Mouse (Mus musculus) kidney, adult 18-20 months (tissue): ENCODE data around the gene Tet2.

Experiments
- DNase-seq: peaks from one replicate; pipeline ENCODE4 v3.0.0; 2021

Gene Tet2

DNA sequence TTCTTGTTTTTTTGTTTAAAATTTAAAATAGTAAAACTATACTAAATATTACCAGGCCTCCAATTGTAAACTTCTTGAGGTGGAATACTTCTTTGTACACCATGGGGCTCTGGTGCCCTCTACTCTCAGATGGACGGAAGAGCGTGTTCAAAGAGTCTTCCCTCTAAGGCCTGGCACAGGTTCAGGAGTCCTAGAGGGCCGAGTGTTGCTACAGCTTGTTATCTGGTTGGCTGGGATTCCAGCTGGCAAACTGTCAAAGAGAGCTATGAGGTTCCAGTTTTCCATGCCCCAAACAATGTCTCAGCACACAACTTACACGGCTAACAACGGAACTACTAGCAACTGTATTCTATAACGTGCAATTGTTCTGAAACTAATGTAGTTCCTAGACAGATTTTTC lies 28.8 kb downstream of the Tet2 start:
- DNase-seq, result peak; percentile 51

DNA sequence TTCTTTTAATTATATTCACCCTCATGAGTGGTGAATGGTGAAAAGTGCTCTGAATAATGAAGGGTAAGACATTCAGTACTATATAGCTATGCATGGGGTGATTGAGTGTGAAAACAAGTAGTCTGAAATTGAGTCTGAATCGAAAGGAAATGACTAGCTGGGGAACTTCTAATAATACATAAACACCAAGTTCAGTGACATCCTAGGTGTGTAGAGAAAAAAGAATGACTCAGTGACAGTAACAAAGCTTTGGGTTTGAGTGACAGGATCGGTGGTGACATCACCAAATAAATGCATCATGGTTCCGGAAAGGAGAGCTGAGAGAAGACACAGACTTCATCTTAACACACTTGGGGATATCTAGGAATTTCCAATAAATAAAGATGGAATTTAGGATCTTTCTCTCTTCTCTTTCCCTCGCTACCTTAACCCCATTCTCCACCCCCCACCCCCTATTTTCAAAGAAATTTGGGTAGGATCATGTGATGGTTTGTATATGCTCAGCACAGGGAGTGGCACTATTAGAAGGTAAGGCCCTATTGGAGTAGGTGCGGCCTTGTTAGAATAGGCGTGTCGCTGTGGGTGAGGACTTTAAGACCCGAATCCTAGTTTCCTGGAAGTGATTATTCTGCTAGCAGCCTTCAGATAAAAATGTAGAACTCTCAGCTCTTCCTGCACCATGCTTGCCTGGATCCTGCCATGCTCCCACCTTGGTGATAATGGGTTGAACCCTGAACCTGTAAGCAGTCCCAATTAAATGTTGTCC lies 29.6 kb downstream of the Tet2 start:
- no peak for DNase-seq

DNA sequence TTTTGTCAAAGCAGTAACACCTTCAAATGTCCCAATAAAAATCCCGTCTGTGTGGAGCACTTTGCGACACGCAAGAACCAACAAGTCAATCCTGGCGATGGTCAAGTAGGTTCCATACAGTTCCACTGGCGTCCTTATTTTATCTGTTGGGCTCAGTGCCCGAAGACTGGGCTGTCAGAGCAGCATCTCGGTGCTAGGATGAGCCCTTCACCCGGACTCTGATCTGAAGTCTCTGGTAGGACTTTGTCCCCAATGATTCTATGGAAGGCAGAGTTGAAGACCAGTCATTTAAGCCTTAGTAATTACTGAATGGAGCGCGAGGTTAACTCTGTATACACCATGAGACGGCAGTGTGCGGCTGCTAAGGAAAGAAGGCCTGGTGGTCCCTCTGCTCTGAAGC lies 30.6 kb downstream of the Tet2 start:
- no peak for DNase-seq

DNA sequence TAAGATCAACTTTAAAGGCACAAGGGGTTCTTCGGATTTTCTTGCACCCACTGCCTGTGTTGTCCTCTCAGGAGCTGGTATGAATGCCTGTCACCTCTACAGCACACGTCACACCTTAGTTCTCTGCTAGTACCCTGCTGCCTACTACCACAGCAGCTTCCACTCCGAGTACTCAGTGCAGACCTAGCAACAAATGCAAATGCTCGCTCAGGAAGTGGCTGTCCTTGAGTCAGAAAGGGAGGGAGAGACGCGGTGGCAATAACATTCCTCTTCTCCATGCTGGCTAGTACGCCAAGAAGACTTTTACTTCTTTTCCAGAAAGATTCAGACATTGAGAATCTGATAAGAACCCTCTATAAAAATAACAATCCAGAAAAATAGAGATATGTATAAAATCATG lies 31.5 kb downstream of the Tet2 start:
- DNase-seq, result no peak

DNA sequence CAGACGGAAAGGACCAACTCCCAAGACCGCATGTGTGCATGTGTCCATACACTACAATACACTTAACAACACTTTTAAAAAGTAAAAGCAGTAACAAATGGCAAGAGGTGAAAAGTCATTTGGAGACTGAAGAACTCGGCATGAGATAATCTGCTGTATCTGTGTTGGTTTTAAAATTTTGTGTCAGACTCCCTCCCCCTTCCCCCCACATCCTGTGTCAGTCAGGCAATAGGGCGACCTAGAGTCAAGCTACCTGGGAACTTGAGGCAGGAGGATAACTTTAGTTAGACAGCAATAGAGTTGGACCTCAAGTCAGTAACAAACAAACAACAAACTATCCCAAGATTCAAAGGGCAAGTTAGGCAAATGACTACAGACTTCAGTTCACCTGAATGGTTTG lies 34.6 kb downstream of the Tet2 start:
- no peak for DNase-seq

DNA sequence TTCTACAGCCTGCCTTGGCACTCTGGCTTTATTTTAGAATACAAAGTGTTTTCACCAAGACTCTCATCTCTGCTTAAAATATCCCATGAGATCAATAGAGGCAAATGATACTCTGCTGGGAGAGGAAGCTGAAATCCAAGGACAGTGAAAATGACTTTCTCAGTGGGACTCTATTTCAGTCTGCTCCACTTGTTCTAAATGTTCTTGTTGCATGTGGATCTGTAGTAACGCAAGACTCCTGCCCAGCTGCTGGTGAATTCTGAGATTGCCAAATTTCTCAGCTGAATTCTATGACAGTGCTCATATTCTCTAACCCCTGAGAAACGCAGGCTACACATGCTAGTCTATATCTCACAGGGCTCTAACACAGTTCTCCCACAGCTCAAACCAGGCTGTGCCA lies 35.1 kb downstream of the Tet2 start:
- DNase-seq, result no peak

DNA sequence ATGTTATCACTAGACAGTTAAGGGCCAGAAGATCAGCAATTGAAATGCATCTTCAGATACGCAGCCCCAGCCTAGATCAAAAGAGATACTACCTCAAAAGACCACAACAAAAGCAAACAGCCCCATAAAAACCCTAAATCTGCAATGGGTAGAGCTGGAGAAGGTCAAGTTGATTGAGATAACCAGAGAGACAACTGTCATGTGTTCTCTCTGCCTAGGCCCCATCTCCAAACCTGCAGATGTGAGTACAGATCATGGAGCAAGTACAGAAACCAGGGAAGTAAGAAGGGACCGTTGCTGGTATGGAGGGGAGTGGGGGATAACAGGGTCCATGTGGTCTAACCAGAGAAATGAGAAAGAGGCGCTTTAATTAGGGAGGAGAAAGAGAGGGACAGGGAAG lies 36.1 kb downstream of the Tet2 start:
- DNase-seq, result no peak

DNA sequence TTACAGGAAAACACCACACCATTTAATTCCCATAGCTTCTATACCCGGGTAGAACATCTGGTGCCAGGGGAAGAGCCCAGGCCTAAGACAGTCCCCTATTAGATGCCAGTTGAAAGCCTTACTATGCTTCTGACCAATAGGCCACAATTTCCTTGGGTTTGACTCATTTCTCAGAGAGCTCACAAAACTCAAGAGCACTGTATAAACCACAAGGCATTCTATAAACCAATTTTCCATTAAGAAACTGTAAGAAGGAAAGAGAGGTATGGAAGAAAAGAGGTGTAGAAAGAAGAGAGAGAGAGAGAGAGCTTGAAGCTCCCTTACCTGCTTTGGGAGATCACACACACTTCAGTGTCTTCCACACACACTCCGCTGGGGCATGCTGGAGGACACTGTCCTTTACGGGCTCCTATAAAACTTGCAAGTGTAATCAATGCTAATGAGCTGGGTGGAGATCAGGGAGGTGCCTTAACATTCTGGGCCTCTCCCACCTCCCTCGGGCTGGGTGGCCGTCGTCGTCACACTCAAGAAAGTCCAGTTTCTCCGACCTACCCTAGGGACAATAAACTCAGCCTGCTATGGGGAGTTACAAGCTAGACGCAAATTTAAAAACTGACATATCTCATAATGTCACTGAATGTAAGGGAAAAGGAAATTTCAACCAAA lies 38.5 kb downstream of the Tet2 start:
- no peak for DNase-seq

DNA sequence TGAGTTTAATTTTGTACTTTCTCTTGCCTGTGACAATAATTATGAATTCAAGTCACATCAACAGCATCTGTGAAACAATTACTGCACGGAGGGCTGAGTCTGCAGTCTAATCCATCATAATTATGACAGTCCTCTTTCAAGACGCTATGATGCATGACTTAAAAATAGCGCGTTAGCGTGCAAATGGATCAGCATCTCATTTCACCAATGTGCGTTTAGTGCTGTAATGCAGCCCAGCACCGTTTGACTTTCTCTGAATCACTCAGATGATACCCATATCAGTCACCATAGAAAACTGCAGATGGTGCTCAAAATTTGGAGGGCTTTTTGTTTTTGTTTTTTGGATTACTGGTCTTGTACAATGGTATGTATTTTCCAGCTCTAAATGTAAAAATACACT lies 48.0 kb downstream of the Tet2 start:
- no peak for DNase-seq

DNA sequence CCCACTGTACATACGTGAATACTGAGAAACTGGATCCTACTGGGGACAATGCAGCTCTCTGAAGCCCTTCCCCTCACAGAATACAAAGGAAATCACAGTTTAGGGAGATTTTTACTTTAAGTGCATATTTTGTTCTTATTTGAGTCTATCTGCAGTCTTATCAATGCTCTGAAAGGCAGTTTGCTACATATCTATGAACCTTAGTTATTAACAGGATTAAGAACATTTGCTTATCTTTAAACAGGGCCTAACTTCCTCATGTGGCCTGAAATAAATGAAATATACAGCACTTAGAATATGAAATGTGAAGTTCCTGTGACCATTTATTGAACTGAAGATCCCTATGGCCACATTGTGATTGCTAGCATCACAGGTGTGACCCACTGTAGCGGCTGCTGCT lies 53.6 kb downstream of the Tet2 start:
- DNase-seq, result no peak

DNA sequence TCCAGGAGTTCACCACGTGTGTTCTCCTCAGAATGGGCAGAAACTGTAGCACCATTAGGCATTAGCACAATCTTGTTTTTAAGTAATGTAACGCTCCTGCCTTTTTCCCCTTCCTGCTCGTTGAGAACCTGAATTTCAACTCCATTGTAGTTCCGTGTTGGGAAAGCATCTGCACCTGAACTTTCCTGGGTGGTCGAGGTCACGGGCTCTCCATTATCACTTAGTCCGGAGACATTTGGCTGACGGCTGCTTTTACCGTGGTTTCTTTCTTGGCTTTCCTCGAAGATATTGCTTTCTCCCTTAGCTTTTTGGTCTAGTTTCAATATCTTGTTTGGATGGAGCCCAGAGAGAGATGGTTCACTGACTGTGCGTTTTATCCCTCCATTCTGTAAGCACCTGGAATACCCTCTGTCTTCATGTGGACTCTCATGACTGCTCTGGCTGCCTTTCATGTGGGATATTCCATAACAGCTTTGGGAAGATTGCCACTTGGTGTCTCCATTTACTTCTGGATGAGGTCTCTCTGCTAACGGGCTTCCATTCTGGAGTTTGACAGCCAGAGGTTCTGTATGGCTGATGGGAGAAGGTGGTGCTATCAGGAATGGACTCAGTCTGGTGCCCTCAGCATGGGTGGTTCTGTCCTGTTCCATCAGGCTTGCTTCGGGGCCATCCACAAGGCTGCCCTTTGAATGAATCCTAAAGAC lies 56.8 kb downstream of the Tet2 start:
- no peak for DNase-seq

DNA sequence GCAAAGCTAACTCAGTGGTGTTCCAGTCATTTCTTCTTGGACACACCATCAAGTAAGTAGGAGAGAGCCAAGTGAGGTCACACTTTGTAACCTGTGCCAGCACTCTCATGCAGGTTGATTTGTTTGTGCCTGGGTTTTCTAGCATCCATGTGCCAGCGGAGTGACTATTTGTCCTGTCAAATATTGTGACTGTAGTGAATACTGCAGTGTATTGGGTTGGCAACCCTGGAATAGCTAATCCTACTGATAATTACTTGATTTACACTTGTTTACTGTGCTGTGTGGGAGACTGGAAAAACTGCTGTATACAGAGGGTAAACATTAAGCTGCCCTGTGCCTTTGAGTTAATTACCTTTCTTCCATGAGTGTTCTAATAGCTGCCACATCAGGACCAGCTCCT lies 62.1 kb downstream of the Tet2 start:
- DNase-seq, result no peak

DNA sequence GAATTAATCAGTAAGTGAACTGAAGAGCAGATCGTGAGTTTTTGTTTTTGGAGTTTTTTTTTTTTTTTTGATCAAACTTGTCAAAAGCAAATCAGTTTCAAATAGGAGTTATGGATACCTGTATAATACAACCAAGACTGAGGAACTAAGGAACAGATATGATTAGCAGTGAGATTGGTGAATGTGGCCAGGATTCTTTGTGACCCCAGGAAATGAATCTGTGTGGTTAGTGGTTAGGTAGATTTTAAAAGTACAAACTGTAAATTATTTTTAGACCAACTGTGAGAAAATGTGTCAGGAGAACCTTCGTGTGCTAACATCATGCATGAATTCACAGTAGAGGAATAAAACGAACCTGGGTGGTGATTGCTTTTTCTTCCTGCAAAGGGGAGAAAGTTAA lies 66.0 kb downstream of the Tet2 start:
- no peak for DNase-seq

DNA sequence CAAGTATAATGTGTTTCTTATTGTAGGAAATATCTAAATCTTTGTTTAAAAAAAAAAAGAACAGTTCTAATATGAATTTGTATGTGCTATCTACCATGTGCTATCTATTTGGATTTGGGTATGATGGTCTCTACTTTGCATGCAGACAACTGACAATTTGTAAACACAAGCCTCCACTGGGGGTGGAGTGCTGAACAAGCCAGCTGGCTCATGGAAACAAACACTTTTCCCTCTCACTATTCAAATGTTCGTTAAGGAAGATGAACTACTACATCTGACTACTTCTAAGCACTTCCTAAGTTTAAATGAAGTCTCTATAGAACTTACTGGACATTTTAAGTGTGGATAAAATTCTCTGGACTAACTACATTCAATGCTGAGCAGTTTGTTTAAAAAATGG lies 71.2 kb downstream of the Tet2 start:
- no peak for DNase-seq

DNA sequence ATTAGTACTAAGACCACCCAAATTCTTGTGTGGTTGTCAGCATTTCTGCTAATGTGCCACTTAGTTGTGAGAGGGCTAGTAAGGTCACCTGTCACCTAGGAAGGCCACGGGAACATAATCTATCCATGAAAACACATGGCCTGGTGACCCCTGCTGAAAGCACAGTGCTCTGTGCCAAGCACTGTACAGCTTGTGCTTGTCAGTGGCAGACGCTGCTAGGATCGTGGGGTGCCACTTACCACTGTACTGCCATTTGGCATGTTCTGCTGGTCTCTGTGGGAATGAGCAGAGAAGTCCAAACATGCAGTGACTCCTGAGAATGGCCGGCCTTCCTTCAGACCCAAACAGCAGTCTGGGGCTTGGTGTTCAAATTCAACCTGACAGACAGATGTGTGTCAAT lies 73.8 kb downstream of the Tet2 start:
- DNase-seq, result no peak

DNA sequence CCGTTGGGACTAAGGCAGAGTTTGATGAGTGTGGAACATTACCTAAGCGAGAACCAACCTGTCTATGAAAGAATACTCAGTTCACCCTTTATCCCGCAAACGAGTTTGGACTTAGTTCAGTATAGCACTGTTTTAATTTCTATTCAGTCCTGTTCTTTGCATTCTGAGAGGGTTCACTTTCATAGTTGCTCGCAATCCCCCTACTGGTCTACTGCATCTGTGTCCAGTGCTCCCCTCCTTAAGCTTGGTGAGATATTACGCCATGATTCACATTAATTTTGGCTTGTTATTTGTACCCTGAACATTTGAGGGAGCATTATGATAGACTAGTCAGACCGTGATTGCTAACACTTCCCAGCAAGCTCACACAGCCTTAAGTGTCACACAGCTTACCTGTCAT lies 76.1 kb downstream of the Tet2 start:
- no peak for DNase-seq

DNA sequence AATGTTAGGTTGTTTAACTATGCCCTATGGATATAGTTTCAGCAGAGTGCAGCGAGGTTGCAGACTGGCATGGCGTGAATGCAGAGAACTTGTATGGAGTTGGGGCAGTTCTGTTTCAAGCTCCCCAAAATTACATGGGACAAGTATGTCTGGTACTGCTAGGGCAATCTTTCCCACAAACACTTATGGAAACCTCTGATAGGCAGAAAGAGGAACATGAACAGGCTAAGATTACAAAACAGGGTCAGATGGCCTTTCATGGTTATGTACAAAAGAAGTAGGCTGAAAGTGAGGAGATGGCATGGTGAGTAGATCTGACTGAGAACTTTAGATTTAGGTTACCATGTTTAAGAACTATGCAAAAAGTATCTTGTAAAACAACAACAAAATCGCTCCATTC lies 81.7 kb downstream of the Tet2 start:
- DNase-seq, result no peak

DNA sequence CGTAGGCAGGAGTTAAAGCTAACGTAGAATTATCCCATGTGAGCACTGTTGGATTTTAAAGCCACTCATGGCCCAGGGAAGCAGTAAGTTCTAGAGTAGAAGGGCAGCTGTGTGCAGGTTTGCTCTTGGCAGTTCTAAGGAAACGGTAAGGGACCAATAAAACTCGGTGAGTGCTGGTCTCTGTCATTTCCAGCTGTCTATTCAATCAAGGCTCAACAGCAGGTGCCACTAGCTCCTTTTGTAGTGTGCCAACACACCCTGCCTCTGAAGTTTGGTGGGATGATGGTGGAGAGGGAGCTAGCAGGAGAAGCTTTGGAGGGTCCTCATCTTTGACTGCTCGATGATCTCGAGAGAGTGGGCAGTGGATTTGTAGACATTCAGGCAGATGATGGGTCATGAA lies 82.5 kb downstream of the Tet2 start:
- no peak for DNase-seq

DNA sequence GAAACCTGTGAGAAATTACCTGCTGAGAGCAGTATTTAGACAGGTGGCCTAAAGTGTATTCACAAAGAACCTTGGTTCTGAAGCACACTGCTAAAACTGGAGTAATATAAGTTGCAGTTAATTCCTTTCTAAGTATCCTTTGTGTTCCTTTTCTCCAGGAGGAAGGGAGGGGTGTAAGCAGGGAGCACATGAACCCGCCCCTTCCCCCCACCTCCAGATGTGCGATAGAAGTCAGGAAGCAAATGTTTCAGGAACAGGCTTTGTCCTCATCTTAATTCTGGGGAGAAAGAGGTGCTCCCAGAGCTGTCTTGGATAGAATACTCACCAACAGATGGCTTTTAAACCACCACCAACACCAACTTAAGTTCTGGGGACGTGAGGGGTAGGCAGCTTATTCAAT lies 82.9 kb downstream of the Tet2 start:
- no peak for DNase-seq

DNA sequence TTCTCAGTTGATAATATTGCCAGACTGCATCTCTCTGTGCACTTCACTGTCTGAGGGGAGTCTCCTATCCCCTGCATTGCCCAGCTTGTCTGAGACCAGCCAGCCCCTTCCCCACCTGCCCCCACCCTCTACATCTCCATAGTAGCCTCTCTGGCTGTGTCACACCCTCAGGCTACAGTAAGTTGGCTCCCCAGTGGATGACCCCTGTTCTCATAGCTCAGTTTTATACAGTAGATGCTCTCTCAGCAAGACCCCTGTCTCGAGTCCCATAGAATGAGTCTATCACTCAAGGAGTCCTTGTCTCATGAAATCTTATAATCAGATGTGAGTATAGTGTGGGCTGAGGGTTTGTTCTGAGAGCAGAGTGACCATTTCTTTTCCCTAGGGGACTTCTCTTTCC lies 85.8 kb downstream of the Tet2 start:
- DNase-seq, result no peak

DNA sequence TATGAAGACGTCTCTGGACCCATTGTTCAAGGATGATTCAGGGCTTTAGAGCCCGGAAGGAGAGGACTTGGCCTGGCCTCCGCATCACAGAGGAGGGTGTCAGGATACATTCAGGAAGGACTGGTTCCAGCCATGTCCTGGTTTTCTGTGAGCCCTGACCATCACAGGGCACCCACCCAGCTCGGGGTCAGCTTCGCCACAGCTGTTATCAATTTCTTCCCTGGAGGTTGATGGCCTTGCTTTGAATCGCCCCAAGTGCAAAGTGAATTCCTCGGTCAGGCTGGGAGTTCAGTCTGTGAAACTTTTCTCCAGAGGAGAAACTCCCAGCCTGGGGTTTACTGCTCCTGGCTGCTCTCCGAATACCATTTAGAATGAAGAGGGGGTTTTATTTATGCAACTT lies 91.0 kb downstream of the Tet2 start:
- DNase-seq, result no peak

DNA sequence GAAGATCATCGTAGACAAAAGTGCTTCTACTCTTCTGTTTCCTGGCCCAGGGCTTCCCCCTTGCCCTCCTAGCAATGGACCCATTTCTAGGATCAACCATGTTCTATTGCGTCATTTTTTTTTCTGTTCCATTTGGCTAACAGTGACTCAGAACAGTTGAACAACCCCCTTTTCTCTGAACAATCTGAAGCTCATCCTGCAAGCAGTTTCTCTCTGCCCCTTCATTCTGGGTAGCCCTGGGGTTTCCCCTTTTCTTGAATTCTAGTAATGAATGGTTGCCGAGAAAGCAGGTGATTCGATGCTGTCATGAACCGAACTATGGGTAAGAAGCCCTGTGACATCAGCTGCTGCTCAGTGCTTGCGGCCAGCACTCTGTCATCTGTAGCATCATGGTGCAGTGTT lies 108.0 kb downstream of the Tet2 start:
- no peak for DNase-seq

DNA sequence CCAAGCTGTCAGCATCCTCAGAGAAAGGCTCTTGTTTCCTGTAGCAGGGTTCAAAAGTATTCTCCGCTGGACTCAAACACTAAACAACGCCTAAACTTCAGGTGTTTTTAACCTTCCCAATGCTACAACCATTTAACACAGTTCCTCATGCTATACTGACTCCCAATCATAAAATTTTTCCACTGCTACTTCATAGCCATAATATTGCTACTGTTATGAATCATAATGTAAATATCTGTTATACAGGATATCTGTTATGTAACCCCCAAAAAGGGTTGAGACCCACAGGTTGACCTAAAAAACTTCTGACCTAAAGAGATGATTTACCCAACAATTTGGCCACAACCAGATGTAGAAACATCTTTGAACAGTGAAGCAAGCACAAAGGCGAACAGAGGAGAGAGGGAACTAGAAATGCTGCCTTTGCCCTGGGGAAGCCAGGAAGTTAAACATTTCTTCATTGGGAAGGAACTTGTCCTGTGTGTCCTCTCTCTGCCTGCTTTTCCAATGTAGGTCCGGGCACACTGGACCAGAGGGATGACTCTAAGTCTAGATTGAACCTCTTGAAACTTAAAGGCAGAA lies 108.6 kb downstream of the Tet2 start:
- DNase-seq, result no peak

DNA sequence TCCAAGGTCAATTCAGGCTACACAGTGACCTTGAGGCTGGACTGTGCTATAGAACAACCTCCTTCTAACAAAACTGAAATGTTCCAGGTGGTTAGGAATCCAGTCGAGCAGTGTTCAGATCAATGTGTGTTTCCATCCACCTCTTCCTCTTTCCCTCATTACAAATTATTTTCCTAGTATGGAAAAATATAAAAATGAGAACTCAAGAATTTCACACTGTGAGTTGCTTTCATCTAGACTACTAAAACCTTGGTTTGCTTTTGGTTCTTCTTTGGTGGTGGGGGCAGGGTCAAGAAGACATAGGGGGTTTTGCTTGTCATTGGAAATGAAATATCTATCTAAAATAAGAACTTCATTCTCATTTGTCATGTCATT lies 109.2 kb downstream of the Tet2 start:
- DNase-seq, result no peak
